Mouse (Mus musculus) ES-E14 (cell line): Measurements from ENCODE around the gene Trpm8. TPM values are rescaled to one million over a fixed set of nuclear protein-coding genes. Genes with fewer than 3 reads are reported as not detected.
A peak's percentile ranks its signal among the peaks of the same experiment; 100 is the strongest.

ENCODE experiments used
- DNase-seq: peaks from one replicate; pipeline ENCODE4 v3.0.0-alpha.2; 2013; ENCODE audit warnings: low read depth, low spot score
- H3K27ac ChIP-seq: 2 replicates; pipeline ENCODE4 v1.5.1; 2012; ENCODE audit warnings: low read depth, mild to moderate bottlenecking, low read length, moderate library complexity, mixed read lengths; ENCODE audit not compliant: poor library complexity, insufficient read depth, severe bottlenecking
- H3K36me3 ChIP-seq: 2 replicates; pipeline ENCODE4 v1.6.1; 2012; ENCODE audit warnings: mild to moderate bottlenecking, low read length, moderate library complexity, mixed read lengths; ENCODE audit not compliant: control insufficient read depth, poor library complexity, insufficient read depth, severe bottlenecking
- H3K4me1 ChIP-seq, 2 experiments: fragments of 150-350 bp in 1 of 2; sonication (generic) in 1 of 2; 2 replicates each; pipeline ENCODE4 v1.6.1; 2012; ENCODE audit warnings: low read length in 2 of 2, mild to moderate bottlenecking in 1 of 2, mixed read lengths in 1 of 2; ENCODE audit not compliant: control insufficient read depth in 2 of 2, insufficient read depth in 2 of 2, poor library complexity in 1 of 2
- H3K4me3 ChIP-seq, 2 experiments: fragments of 150-350 bp in 1 of 2; sonication (generic) in 1 of 2; 2 replicates each; pipeline ENCODE4 v1.5.1; 2012; ENCODE audit warnings: low read length in 2 of 2, low read depth in 1 of 2, mild to moderate bottlenecking in 1 of 2, mixed read lengths in 1 of 2; ENCODE audit not compliant: insufficient read depth in 1 of 2, poor library complexity in 1 of 2, severe bottlenecking in 1 of 2
- H3K9ac ChIP-seq: 2 replicates; pipeline ENCODE4 v1.6.1; 2012; ENCODE audit warnings: low read depth, mild to moderate bottlenecking, low read length, mixed read lengths; ENCODE audit not compliant: poor library complexity, insufficient read depth, severe bottlenecking
- H3K9me3 ChIP-seq: fragments of 150-350 bp; sonication (generic); 2 replicates; pipeline ENCODE4 v1.6.1; 2012; ENCODE audit warnings: low read depth, mild to moderate bottlenecking, low read length; ENCODE audit not compliant: control insufficient read depth, insufficient read depth
- CHD2 ChIP-seq: IDR thresholded peaks from 2 replicates; pipeline ENCODE4 v1.6.1; 2014; ENCODE audit warnings: mild to moderate bottlenecking, low read depth, low read length, inconsistent platforms
- HCFC1 ChIP-seq: IDR thresholded peaks from 2 replicates; pipeline ENCODE4 v1.6.1; 2012; ENCODE audit warnings: low read length, inconsistent platforms, borderline replicate concordance; ENCODE audit not compliant: insufficient read depth
- MAFK ChIP-seq: IDR thresholded peaks from 2 replicates; pipeline ENCODE4 v1.6.1; 2014; ENCODE audit warnings: mild to moderate bottlenecking, low read depth, low read length, inconsistent platforms; ENCODE audit not compliant: insufficient read depth
- ZC3H11A ChIP-seq: IDR thresholded peaks from 2 replicates; pipeline ENCODE4 v1.6.1; 2012; ENCODE audit warnings: low read depth, mild to moderate bottlenecking, inconsistent platforms, low read length, borderline replicate concordance
- ZNF384 ChIP-seq: IDR thresholded peaks from 2 replicates; pipeline ENCODE4 v1.6.1; 2012; ENCODE audit warnings: low read depth, low read length, inconsistent platforms
- in situ Hi-C, 2 experiments: fragments of 600-800 bp; cut with MboI; formaldehyde crosslinking; loops; one replicate each; pipeline ENCODE4 v1.15.1; 2025; ENCODE audit warnings: low sequenced_read_pairs in 2 of 2, inconsistent platforms in 1 of 2; ENCODE audit not compliant: unreplicated experiment in 2 of 2
- total RNA-seq: library from RNA; depleted of rRNA; stranded (reverse); fragments of 300-350 nt; gene quantifications from 2 replicates; pipeline ENCODE4 v1.2.3, GENCODE M21; 2012

The Trpm8 gene
- total RNA-seq, 1 experiment: 0.04 TPM

DNA sequence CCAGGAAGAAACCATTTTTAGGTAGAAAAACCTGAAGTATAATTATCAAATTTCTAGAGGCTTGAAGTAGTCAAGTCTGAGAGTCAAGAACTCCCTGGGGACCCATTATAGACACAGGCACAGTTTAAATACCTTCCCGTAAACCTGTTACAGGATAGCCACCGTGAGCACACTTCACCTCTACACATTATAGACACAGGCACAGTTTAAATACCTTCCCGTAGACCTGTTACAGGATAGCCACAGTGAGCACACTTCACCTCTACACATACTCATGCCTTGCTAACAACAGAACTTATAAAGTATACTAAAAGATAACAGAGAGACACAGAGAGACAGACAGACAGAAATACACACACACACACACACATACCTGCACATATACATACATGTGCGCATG lies 153.8 kb downstream of the Trpm8 start:
- Histone ChIP-seq H3K36me3 (no peaks in the 10 kb centered on the region), H3K9ac (no peak overlapping the region), H3K4me3 (no peak overlapping the region), H3K27ac (no peak overlapping the region), H3K9me3 (no peaks in the 10 kb centered on the region), H3K4me1 (peaks cover 0 to 2% of the 10 kb centered on the region in 2 experiments; a peak in 1 of 4 replicates)
- TF ChIP-seq MAFK: no peak
- TF ChIP-seq ZC3H11A: no peak
- no peak for TF ChIP-seq ZNF384
- TF ChIP-seq CHD2: no peak
- TF ChIP-seq HCFC1: no peak
- in situ Hi-C loops: loop anchor here in 1 of 2 experiments (25.0 kb wide), 1 partner anchor 281 kb away; the partner anchor contains the start of gene Arl4c
- no peak for DNase-seq

DNA sequence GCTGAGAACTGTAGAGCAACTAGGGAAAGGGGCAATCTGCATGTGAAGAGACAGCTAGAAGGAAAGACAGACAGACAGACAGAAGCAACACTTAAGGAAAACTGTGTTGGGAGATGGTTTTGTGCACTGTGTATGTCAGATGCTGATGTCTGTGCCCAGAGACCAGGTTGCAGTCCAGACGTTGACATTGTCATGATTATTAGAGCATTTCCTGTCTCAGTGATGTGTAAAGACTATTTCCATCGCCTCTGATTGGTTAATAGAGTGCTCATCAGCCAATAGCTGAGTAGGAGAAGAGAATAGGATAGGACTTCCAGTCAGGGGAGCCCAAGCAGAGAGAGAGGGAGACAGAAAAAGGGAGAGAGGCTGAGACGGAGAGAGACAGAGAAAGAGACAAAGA lies 155.1 kb downstream of the Trpm8 start:
- H3K27ac ChIP-seq: no peak overlapping the region
- in situ Hi-C loops: loop anchor here in 1 of 2 experiments (25.0 kb wide), 1 partner anchor 280 kb away; the partner anchor contains the start of gene Arl4c
- no peak for DNase-seq
- H3K9me3 ChIP-seq: no peaks in the 10 kb centered on the region
- TF ChIP-seq ZC3H11A (no peak), ZNF384 (no peak), HCFC1 (no peak)
- no peak overlapping the region for H3K4me3 ChIP-seq
- H3K9ac ChIP-seq: no peak overlapping the region
- no peaks in the 10 kb centered on the region for H3K36me3 ChIP-seq
- peaks cover 0 to 2% of the 10 kb centered on the region in 2 experiments; a peak in 1 of 4 replicates for H3K4me1 ChIP-seq

DNA sequence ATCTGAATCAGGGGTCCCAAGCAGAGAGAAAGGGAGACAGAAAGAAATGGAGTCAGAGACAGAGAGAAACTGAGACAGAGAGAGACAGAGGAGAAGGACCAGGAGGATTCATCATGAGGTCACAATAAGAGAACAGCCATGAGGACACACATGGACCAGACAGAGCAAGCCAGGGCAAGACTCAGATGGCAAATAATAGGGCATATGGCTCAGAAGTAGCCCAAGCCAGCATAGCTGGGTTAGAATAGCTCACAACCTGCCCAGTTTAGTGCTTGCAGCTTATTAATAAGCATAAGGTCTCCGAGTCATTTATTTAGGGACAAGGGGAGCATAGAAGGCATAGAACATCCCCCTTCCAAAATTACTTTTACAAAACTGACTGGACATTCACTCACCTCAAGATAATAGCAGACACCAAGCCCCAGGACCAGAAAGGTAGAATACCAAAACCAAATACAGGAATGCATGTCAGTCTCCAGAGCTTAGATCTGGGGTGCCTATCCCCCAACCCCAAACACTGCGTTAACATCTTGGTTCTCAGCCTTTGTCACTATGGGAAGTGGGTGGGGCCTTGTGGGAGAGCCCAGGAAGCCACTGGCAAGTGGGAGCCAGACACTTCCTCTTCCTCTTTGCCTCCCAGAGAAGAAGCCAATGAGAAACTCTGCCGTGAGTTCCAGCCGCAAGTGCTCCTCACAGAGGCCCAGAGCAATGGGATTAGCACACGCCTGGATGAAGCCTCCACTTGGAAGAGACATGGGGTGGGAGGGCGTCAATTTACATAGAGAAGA lies 155.8 kb downstream of the Trpm8 start:
- Histone ChIP-seq H3K27ac (no peak overlapping the region), H3K9ac (no peak overlapping the region), H3K4me3 (peak overlapping the region in 1 of 2 experiments; percentile 27; a peak in 1 of 4 replicates), H3K9me3 (no peaks in the 10 kb centered on the region), H3K36me3 (no peaks in the 10 kb centered on the region), H3K4me1 (peaks cover 0 to 2% of the 10 kb centered on the region in 2 experiments; a peak in 1 of 4 replicates)
- TF ChIP-seq CHD2 (no peak), MAFK (no peak), HCFC1 (no peak), ZNF384 (no peak), ZC3H11A (no peak)
- DNase-seq: no peak
- in situ Hi-C loops: loop anchor here in 1 of 2 experiments (25.0 kb wide), 1 partner anchor 279 kb away; the partner anchor contains the start of gene Arl4c

DNA sequence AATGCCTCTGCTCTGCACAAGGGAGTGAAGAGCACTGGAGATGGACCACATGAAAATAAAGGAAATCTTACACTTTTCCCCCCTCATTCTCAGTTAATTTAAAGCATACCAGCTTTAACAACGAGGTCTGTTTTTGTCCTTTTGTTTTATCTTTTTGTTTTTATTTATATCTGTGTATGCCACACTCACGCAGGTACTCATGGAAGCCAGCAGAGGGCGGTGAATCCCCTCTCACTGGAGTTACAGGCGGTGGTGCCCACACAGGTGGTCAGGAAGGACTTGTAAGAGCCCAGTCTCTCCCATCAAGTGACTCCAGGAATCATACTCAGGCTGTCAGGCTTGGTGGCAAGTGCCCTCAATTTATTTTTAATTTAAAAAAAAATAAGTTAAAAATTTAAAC lies 156.6 kb downstream of the Trpm8 start:
- TF ChIP-seq ZC3H11A: peak; percentile 28; the same call in 1 of the 2 replicates
- no peak for TF ChIP-seq ZNF384
- Histone ChIP-seq H3K27ac (no peak overlapping the region), H3K4me3 (no peak overlapping the region), H3K4me1 (peaks cover 0 to 2% of the 10 kb centered on the region in 2 experiments; a peak in 1 of 4 replicates), H3K9me3 (no peaks in the 10 kb centered on the region), H3K9ac (no peak overlapping the region), H3K36me3 (no peaks in the 10 kb centered on the region)
- DNase-seq: no peak
- in situ Hi-C loops: loop anchor here in 1 of 2 experiments (25.0 kb wide), 1 partner anchor 278 kb away; the partner anchor contains the start of gene Arl4c
